Mouse (Mus musculus) natural killer cell, adult 2 months (primary cell): ENCODE results near the gene Olfr859.
"Not testable (repeated sequence)": the region's sequence is repeated elsewhere in the genome, so short reads cannot be mapped to it uniquely, and the experiment has no call there.

Experiments used
- DNase-seq, 2 experiments: peaks; one replicate each; pipeline ENCODE4 v3.0.0; 2022; ENCODE audit warnings: low spot score in 2 of 2

Gene Olfr859

DNA sequence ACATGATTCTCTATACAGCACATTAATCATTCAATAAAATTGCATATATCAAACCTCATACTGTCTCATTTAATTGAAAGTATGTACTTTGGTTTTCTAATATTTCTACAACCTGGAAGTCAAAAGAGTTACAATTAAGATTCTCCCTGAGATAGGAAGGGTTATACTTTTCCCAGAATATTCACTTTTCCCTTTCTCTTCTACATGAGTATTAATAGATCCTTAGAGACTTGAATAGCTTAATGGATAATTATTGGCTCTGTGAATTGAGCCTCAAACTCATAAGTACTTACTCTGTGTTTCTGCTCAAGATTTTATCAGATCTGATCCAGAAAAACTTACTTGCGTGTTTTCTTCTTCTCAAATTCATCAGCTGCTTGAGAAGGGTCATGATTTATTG lies at the start of gene Olfr859:
Olfr859 (plus strand) TSS at position 301 of the 400 bp plus-strand sequence.
- not testable (repeated sequence) for DNase-seq

DNA sequence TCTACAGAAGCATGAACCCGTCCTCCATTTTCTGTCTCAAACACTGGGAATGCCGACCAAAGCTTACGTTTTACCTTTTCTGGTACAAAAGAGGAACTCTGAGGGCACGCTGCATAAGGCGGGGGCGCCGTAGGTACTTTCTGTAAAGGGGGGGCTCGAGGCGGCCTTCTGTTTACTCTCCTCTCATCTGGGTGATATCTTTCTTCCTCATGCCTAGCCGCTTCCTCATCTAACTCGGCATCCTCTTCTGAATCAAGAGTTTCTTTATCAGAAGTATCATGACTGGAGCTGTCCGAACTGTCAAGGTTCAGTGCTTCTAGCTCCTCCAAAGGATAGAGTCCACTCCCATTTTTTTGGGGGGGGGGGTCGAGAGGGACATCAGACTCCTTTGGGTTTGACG lies 35.6 kb upstream of the Olfr859 start:
- DNase-seq = no peak

DNA sequence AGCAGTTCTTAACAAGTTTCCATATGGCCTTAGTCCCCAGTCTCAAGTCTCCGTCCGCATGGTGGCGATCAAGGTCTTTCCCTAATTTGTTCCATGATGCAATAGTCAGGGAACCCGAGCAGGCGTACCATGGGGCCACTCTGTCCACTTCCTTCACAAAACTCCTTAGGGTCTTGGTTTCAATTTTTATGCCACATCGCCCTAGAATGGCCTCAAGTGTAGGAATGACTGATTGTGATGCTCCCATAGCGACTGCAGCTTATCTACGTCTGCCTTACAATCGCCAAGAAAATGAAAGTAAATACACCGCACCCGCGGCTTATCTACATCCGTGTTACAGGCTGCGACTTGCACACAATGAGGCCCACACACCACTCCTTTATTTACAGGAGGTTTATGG lies 35.0 kb upstream of the Olfr859 start:
- no peak for DNase-seq

GRCm38 (mm10) chr9:19779983-19780382 lies 24.7 kb upstream of the Olfr859 start, which contains the start of gene Olfr58:
Olfr58 (plus strand) TSS chr9:19780283.
- DNase-seq = no peak

- DNase-seq = no peak
These were observed 1.7 kb upstream of the Olfr859 start for GRCm38 (mm10) chr9:19803000-19803399.

- DNase-seq = no peak
These were observed 44.9 kb downstream of the Olfr859 start, which contains the start of gene Olfr860 for GRCm38 (mm10) chr9:19849647-19850046. Olfr860 (minus strand) TSS chr9:19849747.
